ENCODE assay signal across 18 mouse cellular contexts in the genomic region with DNA sequence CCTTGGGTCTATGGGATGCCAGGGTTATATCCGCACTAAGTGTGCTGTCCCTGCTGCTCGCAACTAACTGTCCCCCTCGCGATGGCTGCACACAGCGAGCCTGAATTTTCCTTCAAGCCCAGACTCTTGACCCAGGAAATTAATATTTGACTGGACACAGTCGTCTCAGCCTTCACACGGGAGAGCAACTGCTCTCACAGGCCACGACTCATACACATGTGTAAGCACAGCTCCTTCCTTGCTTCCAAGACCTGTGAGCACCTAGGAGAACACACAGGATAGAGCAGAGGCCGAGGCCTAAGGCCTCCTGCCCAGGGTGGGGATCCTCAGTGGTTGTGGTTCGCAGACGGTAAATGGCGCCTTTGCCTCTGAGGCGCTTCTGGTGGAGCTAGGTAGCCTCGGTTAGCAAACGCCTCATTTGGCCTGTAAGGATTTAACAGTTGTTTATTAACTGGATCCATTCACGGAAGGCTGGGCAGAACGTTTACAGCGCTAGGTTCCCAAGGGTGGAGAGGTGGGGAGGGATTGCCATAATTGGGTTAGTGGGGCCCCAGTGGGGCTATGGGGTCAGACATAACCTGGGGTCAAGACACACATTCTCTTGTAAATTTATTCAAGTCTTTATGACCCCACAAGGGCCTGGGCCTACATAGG. TPM values are rescaled to one million over a fixed set of nuclear protein-coding genes. Genes with fewer than 3 reads are reported as not detected.
DNase-seq lines count a peak whose midpoint lies in the region; ATAC-seq and TF ChIP-seq lines count a peak whose summit lies in the region.
"Had no signal": no experiment of that assay in that cellular context is flagged by ENCODE, and none has a peak within 500 bp of the region (broad histone marks: within the 10 kb centered on the region; RNA-seq: fewer than 3 reads in every experiment).

No protein-coding gene starts in this region.

- H3K27ac ChIP-seq in liver, embryonic 15.5 days (replicated peaks), result peak overlapping the region; percentile 24; the same call in 1 of the 2 replicates
- H3K27ac ChIP-seq in liver, embryonic 11.5 days (ENCODE audit: low read depth, low read length), result no peak overlapping the region
- peak overlapping the region; percentile 91 for H3K27ac ChIP-seq in kidney, adult 2 months (ENCODE audit: insufficient read depth, low read depth, low read length)
- H3K27ac ChIP-seq: forebrain, embryonic 12.5 days; liver, embryonic 14.5 days; midbrain, embryonic 12.5 days; stomach, embryonic 15.5 days had no signal

- no peak overlapping the region for H3K9ac ChIP-seq in liver, embryonic 15.5 days
- H3K9ac ChIP-seq in liver, embryonic 11.5 days (ENCODE audit: low read depth, low read length), result no peak overlapping the region
- H3K9ac ChIP-seq: forebrain, embryonic 12.5 days; liver, embryonic 14.5 days; midbrain, embryonic 12.5 days; stomach, embryonic 15.5 days had no signal

- no peak overlapping the region for H3K4me3 ChIP-seq in liver, embryonic 15.5 days (replicated peaks)
- no peak overlapping the region for H3K4me3 ChIP-seq in liver, embryonic 11.5 days (ENCODE audit: low read depth, low read length)
- H3K4me3 ChIP-seq in kidney, adult 2 months (ENCODE audit: insufficient read depth, low read depth, low read length), result peak overlapping the region; percentile 30
- H3K4me3 ChIP-seq: forebrain, embryonic 12.5 days; midbrain, embryonic 12.5 days; stomach, embryonic 15.5 days had no signal

- peaks cover 11% of the 10 kb centered on the region for H3K4me1 ChIP-seq in liver, embryonic 15.5 days (replicated peaks)
- H3K4me1 ChIP-seq in liver, embryonic 11.5 days (replicated peaks; ENCODE audit: control insufficient read depth, insufficient read depth, low read length), result 0 out of 2 replicates have a peak, but pooled peaks cover 4% of the 10 kb centered on the region
- H3K4me1 ChIP-seq in kidney, adult 2 months (ENCODE audit: control insufficient read depth, insufficient read depth, low read length), result peaks cover 35% of the 10 kb centered on the region

- TF ChIP-seq CTCF in kidney, adult 2 months (conservative IDR thresholded peaks at IDR 0.05; ENCODE audit: insufficient read depth, insufficient read length, low read depth, low read length), result no peak

- 73% methylated on average over 18 of the region's 18 CpGs for WGBS in liver, embryonic 15.5 days (ENCODE audit: insufficient replicate concordance)
- WGBS in liver, embryonic 11.5 days, result 85% methylated on average over 18 of the region's 18 CpGs
- 35% methylated on average over 18 of the region's 18 CpGs for WGBS in kidney, adult 2 months

- H3K9me3 ChIP-seq in liver, embryonic 15.5 days (replicated peaks), result no peaks in the 10 kb centered on the region
- H3K9me3 ChIP-seq in liver, embryonic 11.5 days (ENCODE audit: control insufficient read depth, low read length), result no peaks in the 10 kb centered on the region
- H3K9me3 ChIP-seq: midbrain, embryonic 12.5 days; stomach, embryonic 15.5 days had no signal

- H3K36me3 ChIP-seq in liver, embryonic 15.5 days (replicated peaks), result no peaks in the 10 kb centered on the region
- H3K36me3 ChIP-seq in liver, embryonic 11.5 days (ENCODE audit: control insufficient read depth, insufficient read depth, low read length), result no peaks in the 10 kb centered on the region
- no peaks in the 10 kb centered on the region for H3K36me3 ChIP-seq in kidney, adult 2 months (ENCODE audit: control insufficient read depth, insufficient read depth, low read length)
- H3K36me3 ChIP-seq: forebrain, embryonic 12.5 days; midbrain, embryonic 12.5 days; stomach, embryonic 15.5 days had no signal

- no peak for TF ChIP-seq POLR2A in kidney, adult 2 months (IDR thresholded peaks at IDR 0.05; ENCODE audit: low read depth, low read length)

- ATAC-seq in liver, embryonic 15.5 days (ENCODE audit: insufficient read depth), result no peak
- ATAC-seq in liver, embryonic 11.5 days (replicated peaks; ENCODE audit: low FRiP score), result no peak
- ATAC-seq in inflammation-experienced regulatory T-cells, adult 6 months, result no peak

- H3K27me3 ChIP-seq in liver, embryonic 15.5 days, result no peaks in the 10 kb centered on the region
- H3K27me3 ChIP-seq in liver, embryonic 11.5 days (replicated peaks; ENCODE audit: control insufficient read depth, insufficient read depth, low read length), result no peaks in the 10 kb centered on the region
- no peaks in the 10 kb centered on the region for H3K27me3 ChIP-seq in kidney, adult 2 months (replicated peaks; ENCODE audit: control insufficient read depth, insufficient read depth, low read length)
- H3K27me3 ChIP-seq: forebrain, embryonic 12.5 days; midbrain, embryonic 12.5 days; stomach, embryonic 15.5 days had no signal

- no peak overlapping the region for H3K4me2 ChIP-seq in liver, embryonic 15.5 days
- H3K4me2 ChIP-seq in liver, embryonic 11.5 days, result no peak overlapping the region
- H3K4me2 ChIP-seq: forebrain, embryonic 12.5 days; midbrain, embryonic 12.5 days; stomach, embryonic 15.5 days had no signal

- no peak for DNase-seq in liver, embryonic 11.5 days (ENCODE audit: low spot score)
- peak; percentile 90 for DNase-seq in kidney, adult 2 months
- DNase-seq in kidney, postnatal 10 days, result peak; percentile 65
- DNase-seq in yolk sac, embryonic 10.5 days (ENCODE audit: low spot score), result peak; percentile 77
- DNase-seq in cerebellum, adult 8-10 months, result no peak
- DNase-seq: B cell, adult 2 months; cerebellum, adult 2 months; heart, adult 18-20 months; left cerebral cortex, postnatal 4 days; lung, postnatal 10 days; right cerebral cortex, postnatal 25 days; thymus, adult 2 months had no signal

RNA-seq across cellular contexts. Expression of gene Col18a1, which starts 41.1 kb away (rescaled TPM):
- 66.0 and 88.2 TPM in 2 replicates for polyA plus RNA-seq in liver, embryonic 15.5 days (2015; fragmentation: Nextera tagmentation; extraction: Ambion mirVana)
- 55.3 and 60.2 TPM in 2 replicates for polyA plus RNA-seq in liver, embryonic 11.5 days (2014; fragmentation: Nextera tagmentation; extraction: Ambion mirVana)
- polyA plus RNA-seq in kidney, adult 2 months (2012; rRNA removed), result 114 and 138 TPM in 2 replicates
- under 1 TPM in 2 of 3 experiments, not detected in 1; 0.09 to 0.11 TPM for polyA plus RNA-seq in inflammation-experienced regulatory T-cells, adult 6 months (2017; shearing (Covaris generic))

Comparison
In these comparisons a context has a peak if more than half of its experiments do, and no peak if none do; other contexts are left out.
1. DNase-seq: peak in kidney, adult 2 months (single experiment), kidney, postnatal 10 days (single experiment) and yolk sac, embryonic 10.5 days (single experiment); none in liver, embryonic 11.5 days (single experiment) and cerebellum, adult 8-10 months (single experiment).
2. RNA of gene Col18a1, which starts 41.1 kb away (polyA plus RNA-seq): 114 to 138 TPM in kidney, adult 2 months, 66.0 to 88.2 TPM in liver, embryonic 15.5 days and 55.3 to 60.2 TPM in liver, embryonic 11.5 days; 0.09 to 0.11 TPM in inflammation-experienced regulatory T-cells, adult 6 months; every median in the first group is over 10 times any median in the second.